Mouse (Mus musculus) brown adipose tissue, adult 24 weeks (tissue): ENCODE results near the gene Nxpe2. TPM values are rescaled to one million over a fixed set of nuclear protein-coding genes. Genes with fewer than 3 reads are reported as not detected.

ENCODE experiments used
- H3K27ac ChIP-seq: fragments of 200-500 bp; replicated peaks from 2 replicates; pipeline ENCODE4 v1.5.1; 2012; ENCODE audit warnings: low read depth, mild to moderate bottlenecking, low read length
- H3K4me1 ChIP-seq: fragments of 200-500 bp; 2 replicates; pipeline ENCODE4 v1.6.1; 2012; ENCODE audit warnings: low read length, mixed read lengths; ENCODE audit not compliant: control insufficient read depth, insufficient read depth, insufficient read length
- H3K4me3 ChIP-seq: fragments of 200-500 bp; 2 replicates; pipeline ENCODE4 v1.5.1; 2012; ENCODE audit warnings: low read depth, mild to moderate bottlenecking, low read length, moderate library complexity; ENCODE audit not compliant: insufficient read depth
- polyA plus RNA-seq: library from polyadenylated mRNA; stranded (reverse); fragments of >200 nt; gene quantifications from 2 replicates; pipeline ENCODE4 v1.2.4, GENCODE M21; 2012; ENCODE audit not compliant: missing spikeins, insufficient read depth, insufficient read length

Gene Nxpe2
- 0.54 and 2.2 TPM in 2 replicates for polyA plus RNA-seq

DNA sequence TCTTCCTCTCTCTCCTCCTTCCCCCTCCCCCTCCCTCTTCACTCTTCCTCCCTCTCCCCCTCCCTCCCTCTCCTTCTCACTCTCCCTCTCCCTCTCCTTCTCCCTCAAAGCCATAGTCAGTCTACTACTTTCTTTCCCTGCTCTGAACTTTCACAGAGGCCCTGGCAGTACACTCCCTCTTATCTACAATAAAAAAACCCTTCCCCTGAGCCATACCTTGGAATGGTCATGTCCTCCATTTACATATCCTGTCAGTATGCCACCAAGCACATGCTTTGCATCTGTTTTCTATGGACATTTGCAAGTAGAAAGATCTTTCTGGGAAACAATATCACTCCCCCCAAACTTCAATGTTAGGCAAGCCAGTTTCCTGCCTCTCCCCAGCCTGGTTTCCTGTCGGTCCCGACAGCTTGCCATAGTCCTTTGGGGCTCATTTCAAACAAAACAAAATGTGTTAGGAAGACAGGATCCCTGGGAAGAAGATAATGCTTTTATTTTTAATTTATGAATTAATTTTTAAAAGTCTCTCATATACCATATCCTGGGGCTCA, at the start of gene Nxpe2:
TSS of gene Nxpe2 (minus strand) at position 307 of the 551 bp plus-strand sequence.
- Histone ChIP-seq H3K27ac (peak within 1 kb of the TSS; percentile 93), H3K4me3 (peak within 1 kb of the TSS; percentile 33; the same call in 1 of the 2 replicates)

DNA sequence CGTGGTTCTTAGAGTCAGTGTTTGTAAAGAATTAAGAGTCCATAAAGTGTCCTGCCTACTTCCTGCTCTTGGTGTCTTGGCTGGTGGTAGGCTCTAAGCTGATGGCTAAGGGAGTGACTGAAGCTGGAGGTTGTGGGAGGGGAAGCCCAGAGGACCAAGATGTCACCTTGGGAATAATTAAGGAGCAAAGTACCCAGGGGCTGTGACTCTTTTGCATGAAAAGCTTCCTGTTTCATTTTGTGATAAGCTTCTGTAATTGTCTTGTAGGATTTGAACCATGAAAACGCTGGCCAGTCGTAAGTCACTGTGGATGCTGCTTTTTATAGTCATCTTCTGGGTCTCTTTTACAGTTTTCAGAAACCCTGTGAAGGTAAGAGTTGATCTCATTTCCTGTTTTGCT, 36.7 kb upstream of the Nxpe2 start:
- H3K27ac ChIP-seq, result no peak overlapping the region
- H3K4me1 ChIP-seq, result no peaks in the 10 kb centered on the region

More for the DNA sequence above, at the start of gene Nxpe2:
- peaks cover 12% of the 10 kb centered on the region; the same call in 1 of the 2 replicates for H3K4me1 ChIP-seq

DNA sequence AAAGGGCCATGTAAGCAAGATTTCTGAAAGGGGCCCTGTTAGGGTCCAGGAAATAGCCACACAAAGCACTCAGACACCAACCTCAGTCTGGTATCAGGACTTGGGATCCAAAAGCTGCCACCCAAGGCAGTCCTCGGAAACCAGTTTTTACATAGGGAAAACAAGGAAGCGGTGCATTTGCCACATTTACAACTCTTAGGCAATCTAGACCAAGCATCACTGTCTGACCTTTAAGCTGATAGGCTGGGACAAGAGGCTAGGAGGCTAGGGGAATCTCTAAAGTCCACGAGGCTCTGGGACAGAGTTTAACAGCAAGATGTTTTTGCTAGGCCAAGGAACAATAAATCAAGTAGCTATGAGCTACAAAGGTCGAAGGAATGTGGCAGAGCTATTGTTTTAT, 35.2 kb upstream of the Nxpe2 start:
- Histone ChIP-seq H3K4me3 (no peak overlapping the region), H3K27ac (no peak overlapping the region), H3K4me1 (no peaks in the 10 kb centered on the region)

More for the DNA sequence above, 36.7 kb upstream of the Nxpe2 start:
- no peak overlapping the region for H3K4me3 ChIP-seq

DNA sequence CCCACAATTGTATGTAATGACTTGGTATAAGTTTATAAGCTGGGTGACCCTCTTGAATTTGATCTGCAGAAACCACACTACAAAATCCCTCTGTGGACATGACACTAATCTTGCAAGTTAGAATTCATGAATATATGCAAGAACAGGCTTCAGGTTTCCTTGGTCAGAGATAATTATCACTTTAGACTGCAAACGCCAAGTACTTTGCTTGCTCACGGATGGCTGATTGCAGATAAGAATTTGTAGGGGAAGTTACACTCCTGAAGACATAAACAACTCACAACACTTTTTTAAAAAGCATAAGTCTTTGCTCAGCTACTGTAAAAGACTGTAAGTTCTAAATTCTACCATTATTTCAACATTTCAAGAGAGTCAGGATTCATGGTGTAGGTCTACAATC, 21.1 kb upstream of the Nxpe2 start:
- H3K4me3 ChIP-seq, result no peak overlapping the region
- no peak overlapping the region for H3K27ac ChIP-seq
- H3K4me1 ChIP-seq, result no peaks in the 10 kb centered on the region

DNA sequence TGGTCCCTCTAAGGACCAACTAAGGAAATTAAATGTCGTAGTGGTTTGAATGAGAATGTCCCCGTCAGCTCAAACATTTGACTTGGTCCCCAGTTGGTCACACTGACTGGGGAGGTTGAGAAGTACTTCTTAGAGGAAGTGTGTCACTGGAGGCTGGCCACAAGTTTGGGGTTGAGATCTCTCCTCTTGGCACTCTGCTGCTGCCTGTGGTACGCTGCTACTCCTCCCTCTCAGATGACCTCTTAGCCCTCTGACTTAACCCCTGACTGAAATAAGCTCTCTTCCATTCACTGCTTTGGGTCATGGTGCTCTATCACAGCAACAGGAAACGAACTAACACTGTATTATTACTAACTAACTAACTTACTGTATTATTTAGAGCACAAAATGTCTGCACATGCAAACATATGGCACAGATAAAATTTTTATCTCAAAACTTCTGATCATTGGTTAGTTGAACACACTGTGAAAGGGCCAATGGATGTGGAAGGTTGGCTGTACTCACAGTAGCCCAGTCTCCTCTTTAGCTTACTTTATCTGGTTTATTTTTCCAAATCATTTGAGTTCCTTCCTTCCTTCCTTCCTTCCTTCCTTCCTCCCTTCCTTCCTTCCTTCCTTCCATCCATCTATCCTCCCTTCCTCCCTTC, 20.1 kb upstream of the Nxpe2 start:
- no peaks in the 10 kb centered on the region for H3K4me1 ChIP-seq
- H3K27ac ChIP-seq, result no peak overlapping the region

DNA sequence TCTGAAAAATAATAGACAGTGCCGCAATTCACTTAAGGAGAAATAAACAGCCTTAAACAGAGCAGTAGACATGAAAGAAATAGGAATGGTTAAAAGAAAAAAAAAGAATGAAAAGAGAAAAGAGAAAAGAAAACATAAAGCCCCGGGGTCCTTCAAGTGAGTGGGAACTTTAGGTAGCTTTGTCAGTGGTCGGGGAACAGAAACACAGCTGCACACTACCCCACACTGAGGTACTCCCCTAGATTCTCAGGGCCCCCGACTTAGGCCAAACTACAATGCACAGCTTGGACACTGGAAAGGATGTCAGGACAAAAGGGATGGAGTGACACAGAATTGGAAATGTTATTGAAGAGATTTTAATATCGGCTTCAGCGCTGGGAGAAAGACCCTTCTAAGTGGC, 9.5 kb upstream of the Nxpe2 start:
- Histone ChIP-seq H3K27ac (no peak overlapping the region), H3K4me1 (no peaks in the 10 kb centered on the region), H3K4me3 (no peak overlapping the region)

More for the DNA sequence above, 20.1 kb upstream of the Nxpe2 start:
- no peak overlapping the region for H3K4me3 ChIP-seq

DNA sequence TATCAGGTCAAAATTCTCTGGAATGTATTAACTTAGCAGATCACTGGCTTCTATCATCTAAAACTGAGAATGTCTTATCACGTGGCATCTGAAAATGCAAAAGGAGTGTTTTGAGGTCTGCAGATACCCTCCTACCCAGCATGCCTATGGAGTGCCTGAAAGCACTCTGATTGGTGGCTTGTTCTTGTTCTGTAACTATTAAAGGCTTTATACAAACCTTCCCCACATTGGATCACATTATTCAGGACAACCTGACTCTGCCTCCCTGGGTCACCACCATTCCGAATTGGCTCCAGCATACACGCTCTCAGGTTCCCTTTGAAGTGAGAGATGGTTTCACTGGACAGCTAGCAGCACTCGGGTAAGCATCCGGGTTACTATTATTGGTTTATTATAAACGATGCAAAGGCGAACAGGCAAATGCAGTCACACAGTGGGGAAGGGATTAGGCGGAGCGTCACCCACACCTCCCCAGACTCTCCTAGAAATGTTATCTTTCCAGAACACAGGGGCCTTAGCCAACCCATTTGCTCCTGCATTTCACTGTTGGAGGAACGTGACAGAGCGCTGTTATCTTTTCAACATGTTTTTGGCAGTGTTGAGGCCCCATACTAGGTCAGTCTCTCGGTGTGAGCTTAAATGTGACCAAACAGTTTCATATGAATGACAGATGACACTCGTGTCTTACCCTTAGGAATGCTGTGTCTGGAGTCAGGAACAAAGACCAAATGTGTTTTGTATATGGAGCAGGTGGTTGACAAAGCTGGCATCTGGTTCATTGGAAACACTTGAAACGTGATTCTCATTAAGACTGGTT, 8.8 kb upstream of the Nxpe2 start:
- H3K4me3 ChIP-seq, result no peak overlapping the region
- no peaks in the 10 kb centered on the region for H3K4me1 ChIP-seq
- H3K27ac ChIP-seq, result no peak overlapping the region

DNA sequence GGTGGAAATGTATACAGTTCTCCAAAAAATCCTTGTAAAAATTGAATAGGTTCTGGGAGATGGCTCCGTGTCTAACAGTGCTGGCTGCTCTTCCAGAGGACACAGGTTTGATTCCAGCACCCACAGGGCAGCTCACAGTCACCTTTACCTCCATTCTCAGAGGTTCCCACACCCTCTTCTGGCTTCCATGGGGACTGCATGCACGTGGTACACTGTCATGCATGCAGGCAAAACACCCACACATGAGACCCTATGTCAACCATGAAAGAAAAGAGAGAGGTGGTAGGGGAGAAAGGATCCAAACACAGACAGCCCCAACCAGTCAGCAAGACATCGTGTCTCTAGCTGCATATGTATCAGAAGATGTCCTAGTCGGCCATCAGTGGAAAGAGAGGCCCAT, 7.6 kb upstream of the Nxpe2 start:
- Histone ChIP-seq H3K27ac (no peak overlapping the region), H3K4me1 (no peaks in the 10 kb centered on the region), H3K4me3 (no peak overlapping the region)

DNA sequence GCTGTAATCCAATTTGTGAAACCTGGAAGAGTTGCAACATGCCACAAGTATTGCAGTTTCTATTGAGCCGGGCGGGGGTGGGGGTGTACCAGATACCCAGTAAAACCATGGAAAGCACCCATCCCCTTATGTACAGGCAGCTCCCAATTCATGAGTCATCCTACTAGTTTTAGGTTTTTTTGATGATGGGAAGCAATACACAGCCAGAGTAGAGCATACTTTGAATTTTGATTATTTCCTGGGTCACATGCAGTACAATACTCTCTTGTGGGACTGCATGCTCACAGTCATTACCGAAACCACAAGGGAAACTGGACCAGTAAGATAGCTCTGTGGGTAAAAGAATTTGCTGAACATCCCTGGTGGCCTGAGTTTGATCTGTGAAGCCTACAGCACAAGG, 3.8 kb upstream of the Nxpe2 start:
- Histone ChIP-seq H3K27ac (no peak overlapping the region), H3K4me1 (peaks cover 7% of the 10 kb centered on the region; the same call in 1 of the 2 replicates), H3K4me3 (no peak overlapping the region)

DNA sequence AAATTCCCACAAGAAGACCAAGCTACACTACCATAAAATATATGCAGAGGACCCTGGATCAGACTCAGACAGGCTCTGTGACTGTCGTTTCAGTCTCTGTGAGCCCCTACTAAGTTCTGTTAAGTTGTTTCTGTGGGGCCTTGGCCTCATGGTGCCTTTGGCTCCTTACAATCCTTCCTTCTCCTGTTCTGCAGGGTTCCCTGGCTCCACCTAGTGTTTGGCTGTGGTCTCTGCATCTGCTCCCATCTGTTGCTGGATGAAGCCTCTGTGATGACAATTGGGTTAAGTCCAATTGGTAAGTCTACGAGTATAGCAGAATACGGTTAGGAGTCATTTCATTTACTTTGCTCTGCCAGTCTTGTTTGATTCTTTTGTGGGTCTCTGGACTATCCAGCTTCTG, 1.5 kb upstream of the Nxpe2 start:
- Histone ChIP-seq H3K4me3 (no peak overlapping the region), H3K27ac (peak overlapping the region; percentile 26), H3K4me1 (peaks cover 12% of the 10 kb centered on the region; the same call in 1 of the 2 replicates)

DNA sequence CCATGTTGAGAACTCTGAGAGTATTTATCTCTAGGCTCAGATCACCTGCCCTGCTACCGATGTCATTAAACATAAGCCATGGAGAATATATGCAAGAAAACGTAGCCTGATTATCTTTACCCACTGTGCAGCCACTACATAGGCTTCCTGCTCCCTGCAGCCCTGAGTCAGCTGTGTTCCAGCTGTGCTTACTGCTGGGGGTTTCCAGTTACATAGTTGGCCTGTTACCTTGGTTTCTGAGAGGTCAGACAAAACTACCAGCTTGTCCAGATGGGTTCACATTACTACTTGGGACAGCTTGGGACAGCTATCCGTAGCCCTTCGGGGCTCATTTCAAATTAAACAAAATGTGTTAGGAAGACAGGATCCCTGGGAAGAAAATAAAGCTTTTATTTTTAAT, 868 bp upstream of the Nxpe2 start:
- Histone ChIP-seq H3K27ac (peak overlapping the region; percentile 93), H3K4me1 (peaks cover 12% of the 10 kb centered on the region; the same call in 1 of the 2 replicates)

DNA sequence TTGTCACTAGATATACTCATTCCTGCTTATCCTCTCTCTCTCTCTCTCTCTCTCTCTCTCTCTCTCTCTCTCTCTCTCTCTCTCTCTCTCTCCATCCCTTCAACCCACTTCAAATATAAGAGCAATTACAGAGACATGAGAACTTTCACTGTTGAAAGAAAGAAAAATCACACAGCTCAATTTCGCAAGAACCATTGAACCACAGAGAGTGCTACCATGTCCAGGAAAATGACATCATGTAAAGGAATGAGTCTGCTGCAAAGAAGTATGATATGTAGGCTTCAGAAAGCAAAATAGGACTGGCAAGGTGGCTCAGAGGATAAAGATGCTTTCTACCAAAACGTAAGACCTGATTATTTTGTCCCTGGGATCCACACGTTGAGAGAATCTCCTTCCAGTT, 7.4 kb downstream of the Nxpe2 start:
- Histone ChIP-seq H3K4me1 (peaks cover 9% of the 10 kb centered on the region), H3K27ac (no peak overlapping the region), H3K4me3 (no peak overlapping the region)

More for the DNA sequence above, 868 bp upstream of the Nxpe2 start:
- H3K4me3 ChIP-seq, result no peak overlapping the region

DNA sequence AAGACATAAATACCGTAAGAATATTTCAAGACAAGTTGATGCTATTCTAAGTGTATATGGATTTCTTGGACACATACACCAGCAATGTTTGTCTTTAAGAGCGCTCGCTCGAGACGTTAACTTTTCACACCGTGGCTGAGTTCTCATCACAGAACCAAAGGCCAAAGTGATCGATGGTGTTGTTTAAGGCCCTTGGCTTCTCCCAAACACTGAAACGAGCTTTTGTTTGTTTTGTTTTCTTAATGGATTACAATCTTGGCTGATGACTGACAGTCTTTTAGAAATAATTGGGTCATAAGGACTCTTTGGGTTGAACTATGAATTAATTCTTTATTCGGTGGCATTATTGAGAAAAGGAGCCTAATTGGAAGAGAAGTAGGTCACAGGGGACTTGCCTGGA, 7.8 kb downstream of the Nxpe2 start:
- Histone ChIP-seq H3K27ac (no peak overlapping the region), H3K4me1 (peaks cover 10% of the 10 kb centered on the region), H3K4me3 (no peak overlapping the region)

DNA sequence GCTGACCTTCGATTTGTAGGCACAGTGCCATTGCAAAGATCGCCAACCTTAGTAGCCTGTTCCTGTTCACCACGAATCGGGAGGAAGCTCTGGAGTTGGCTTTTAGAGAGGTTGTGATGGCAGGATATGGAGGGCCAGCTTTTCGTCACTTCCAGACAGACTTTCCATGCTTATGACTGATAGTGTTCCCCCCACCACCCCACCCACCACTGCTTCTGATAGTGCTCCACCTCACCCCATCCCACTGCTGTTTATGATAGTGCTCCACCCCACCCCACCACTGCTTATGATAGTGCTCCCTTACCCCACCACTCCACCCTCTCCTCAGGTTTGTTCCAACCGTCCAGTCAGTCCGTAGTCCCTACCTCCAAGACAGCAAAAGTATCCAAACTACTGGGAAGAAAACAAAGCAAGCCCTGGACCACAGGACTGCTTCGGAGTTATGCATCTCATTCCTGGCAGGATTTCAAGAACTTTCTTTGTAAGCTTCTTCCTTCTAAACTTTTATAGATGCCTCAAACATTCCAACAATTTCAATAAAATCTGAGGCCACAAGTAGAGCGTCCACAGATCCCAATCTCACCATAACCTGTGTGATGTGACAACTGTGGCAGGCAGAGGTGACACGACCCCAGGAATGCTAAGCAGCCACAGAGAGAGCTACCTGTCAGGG, 12.4 kb downstream of the Nxpe2 start:
- peak overlapping the region; percentile 58; the same call in 1 of the 2 replicates for H3K27ac ChIP-seq
- H3K4me3 ChIP-seq, result no peak overlapping the region

DNA sequence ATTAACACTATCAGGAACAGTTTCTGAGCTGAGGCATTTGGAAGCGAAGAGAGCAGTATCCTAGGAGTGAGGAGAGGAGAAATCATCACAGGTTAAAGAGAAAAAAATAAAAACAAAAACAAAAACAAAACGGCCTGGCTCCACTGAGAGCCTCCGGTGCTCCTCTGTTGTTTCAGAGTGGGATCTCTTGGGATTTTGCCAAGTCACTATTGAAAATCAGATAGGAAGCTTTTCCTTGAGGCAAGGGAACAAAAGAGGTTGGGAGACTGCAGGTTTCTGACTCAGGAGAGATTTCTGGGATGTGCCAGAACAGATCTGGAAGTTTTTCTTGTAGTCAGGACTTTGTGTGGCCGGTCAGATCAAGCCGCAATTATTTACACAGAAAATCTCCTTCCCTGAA, 13.7 kb downstream of the Nxpe2 start:
- Histone ChIP-seq H3K27ac (0 out of 2 replicates have a peak overlapping the region, but pooled peaks have one; percentile 47), H3K4me3 (no peak overlapping the region), H3K4me1 (peaks cover 15% of the 10 kb centered on the region)

More for the DNA sequence above, 12.4 kb downstream of the Nxpe2 start:
- H3K4me1 ChIP-seq, result peaks cover 15% of the 10 kb centered on the region
